Mouse (Mus musculus) left cerebral cortex, adult 8-10 months (tissue): Measurements from ENCODE around the gene Cd81. TPM values are rescaled to one million over a fixed set of nuclear protein-coding genes. Genes with fewer than 3 reads are reported as not detected.

Experiments used
- DNase-seq, 2 experiments: peaks; one replicate each; pipeline ENCODE4 v3.0.0; 2022; ENCODE audit warnings: low spot score in 2 of 2
- total RNA-seq, 4 experiments: library from RNA; stranded (reverse); gene quantifications; 2 replicates each; pipeline ENCODE4 v1.2.4; 2022

Gene Cd81
- total RNA-seq, 4 experiments from 2014 or later, result 406 to 526 (median 451) TPM

- no peak for DNase-seq
Observed at GRCm38 (mm10) chr7:143049331-143049730, 3.2 kb upstream of the Cd81 start.

DNA sequence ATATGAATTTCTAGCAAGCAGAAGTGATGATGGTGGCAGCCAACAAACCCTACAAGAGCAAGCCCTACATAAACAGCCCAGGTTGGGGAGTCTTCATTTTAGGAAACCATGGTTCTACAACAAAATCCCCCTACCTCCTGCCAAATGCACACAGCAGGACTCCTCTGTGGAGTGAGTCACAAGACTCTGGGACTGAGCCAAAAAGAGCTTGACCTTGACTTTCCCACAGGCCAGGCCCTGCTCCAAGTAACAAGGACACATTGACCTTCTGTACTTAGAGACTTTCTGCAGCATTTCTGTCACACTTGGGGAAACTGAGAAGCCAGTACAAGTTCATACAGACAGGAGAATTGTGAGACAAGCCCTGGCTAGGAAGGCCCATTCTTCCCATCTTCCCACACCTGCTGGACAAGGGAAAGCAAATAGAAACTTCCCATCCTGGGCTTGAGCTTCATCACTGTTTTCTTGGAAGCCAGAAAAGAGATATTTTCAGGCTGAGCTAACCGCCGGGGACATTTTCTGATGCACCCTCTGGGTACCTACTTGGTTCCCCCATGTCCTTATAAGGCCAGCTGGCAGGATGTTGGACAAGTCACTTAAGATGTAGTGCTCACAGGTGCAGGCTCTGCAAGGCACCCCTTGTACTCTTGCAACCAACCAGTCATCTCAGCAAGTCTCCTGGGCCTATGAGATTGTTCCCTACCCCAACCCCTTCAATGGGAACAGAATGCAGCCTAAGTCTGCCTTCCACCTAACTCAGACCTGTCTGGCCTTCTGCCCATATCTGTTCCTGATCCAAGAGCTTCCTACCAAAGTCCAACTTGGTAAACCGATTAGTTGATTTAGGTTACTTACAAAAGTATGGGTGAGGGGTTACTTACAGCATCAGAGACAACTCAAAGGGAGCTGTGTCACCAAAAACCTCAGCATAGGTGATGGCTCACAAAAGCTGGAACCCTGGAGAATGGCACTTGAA is 2.4 kb upstream of the Cd81 start:
- no peak for DNase-seq

DNA sequence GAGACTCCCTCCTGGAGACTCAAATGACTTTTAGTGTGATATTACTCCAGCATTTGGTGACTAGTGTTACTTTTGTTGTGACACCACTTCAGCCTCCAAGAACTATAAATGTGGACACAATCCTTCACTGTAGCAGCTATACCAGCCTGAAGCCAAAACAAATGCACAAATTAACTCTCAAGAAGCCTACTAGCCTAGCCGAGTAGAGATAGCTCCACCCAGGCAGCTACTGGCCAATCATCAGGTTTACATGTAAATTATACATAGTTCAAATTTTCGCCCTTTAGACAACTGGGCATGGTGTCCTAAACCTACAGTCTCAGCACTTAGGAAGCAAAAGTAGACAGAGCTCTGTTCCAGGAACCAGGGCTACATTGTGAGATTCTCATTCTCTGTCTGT is 1.2 kb upstream of the Cd81 start:
- DNase-seq, result no peak

- DNase-seq, result peak; percentile 45 to 57
Observed at GRCm38 (mm10) chr7:143053008-143053899, 715 bp downstream of the Cd81 start.

DNA sequence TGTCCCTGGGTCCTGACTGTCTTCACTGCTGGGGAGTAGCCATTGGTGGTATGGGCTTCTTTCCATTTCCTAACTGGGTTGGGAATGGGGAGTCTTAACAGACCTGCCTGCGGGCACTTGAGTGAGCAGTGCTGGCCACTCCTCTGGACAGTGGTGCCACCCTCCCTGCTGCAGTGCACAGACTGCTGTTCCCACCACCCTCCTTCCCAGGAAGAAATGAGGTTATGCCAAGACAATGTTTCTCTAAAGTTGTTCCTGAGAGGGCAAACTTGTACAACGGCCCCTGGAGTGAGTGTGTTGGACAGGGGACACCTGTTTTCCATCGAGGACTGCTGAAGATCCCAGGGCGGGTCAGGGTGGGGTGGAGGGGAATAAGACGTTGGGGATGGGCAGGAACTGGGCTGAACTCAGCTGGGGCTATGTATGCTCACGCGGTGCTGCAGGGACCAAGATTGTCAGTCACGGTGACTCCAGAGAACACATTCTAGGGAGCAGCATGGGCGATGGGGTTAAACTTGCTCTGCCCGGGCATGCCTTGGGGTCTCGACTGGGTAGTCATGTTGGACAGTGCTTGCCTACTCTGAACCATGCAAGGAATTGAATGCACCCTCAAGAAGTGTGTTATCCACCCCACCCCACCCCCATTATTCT is 1.5 kb downstream of the Cd81 start:
- DNase-seq, result no peak

GRCm38 (mm10) chr7:143054612-143054965 is 2.0 kb downstream of the Cd81 start:
- DNase-seq, result no peak

- no peak for DNase-seq
Observed at GRCm38 (mm10) chr7:143055001-143055400, 2.5 kb downstream of the Cd81 start.

DNA sequence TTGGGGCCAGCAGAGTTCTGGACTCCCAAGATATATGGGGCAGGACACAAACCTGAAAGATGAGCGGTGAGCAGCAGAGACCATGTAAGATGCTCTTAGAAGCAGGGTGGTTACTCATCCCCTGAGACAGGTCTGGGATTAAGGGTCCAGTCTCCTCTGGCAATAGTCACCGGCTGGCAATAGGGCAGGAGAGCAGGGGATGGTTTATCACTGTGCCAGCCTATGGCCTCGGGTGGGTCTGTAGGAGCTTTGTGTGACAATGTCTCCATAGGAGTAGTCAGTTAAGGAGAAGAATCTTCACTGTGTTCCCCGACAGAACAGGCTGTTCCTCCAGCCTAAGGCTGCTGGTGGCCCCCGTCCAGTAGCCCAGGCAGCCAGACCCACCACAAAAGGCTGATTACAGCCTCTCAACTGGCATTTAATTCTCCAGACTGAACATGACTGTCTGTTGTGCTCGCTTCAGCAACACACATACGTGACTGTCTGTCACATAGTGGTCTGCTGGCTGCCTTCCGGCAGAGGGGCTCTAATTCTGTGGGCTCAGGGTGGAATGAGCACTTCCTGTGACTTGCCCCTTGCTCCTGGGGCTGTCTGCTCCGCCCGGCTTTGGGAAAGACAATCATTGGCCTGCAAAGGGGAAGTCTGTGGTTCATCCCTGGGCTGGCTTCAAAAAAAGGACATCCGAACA is 3.1 kb downstream of the Cd81 start:
- DNase-seq, result no peak

DNA sequence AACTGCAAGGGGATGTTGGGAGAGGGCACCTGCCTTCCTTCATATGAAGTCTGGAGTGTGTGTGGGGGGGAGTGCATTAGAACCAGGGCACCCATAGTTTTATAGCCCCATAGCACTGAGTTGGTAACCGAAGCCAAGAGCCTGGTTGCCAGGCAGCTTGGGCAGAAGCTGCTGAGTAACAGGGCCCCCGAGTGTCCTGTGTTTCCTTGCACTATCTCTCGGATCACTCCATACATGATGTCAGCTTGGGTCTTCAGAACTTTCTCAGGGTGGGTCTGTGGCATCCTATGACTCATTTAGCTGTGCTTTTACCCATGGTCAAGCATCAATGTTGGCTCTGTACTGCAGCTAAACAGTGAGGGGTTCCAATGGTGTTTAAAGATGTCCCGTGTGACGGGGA is 4.5 kb downstream of the Cd81 start:
- no peak for DNase-seq

- DNase-seq, result no peak
Observed at GRCm38 (mm10) chr7:143057667-143058220, 5.2 kb downstream of the Cd81 start.

- no peak for DNase-seq
Observed at GRCm38 (mm10) chr7:143058221-143058697, 5.7 kb downstream of the Cd81 start.

DNA sequence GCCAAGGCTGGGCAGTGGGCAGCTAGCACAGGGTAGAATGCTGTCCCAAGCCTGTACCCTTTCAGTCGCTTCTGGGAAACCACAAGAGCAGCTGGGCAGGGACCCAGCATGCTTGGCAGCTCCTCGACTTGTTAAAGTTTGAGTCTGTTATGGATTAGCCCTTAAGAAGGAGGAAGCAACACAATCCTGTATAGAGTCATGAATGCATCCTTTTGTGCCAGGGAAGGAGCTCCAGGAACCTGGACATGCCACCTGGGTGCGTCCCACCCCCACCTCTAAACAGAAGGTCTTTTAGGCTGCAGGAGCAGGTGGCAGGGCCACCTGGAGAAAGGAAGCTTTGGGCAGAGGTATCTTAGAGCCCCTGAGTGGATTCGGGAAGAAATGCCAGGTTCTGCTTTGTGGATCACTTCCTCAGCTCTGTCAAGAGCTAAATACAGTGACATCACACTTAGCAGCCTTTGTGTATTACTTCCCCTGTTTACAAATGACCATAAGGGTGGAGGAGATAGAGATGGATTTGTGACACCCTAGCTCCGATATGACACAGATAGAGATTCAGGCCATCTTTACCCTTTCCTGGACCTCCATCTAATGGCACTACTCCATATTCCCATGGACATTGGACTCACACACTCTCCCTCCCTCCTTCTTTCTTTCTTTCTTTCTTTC is 6.8 kb downstream of the Cd81 start:
- DNase-seq, result no peak

DNA sequence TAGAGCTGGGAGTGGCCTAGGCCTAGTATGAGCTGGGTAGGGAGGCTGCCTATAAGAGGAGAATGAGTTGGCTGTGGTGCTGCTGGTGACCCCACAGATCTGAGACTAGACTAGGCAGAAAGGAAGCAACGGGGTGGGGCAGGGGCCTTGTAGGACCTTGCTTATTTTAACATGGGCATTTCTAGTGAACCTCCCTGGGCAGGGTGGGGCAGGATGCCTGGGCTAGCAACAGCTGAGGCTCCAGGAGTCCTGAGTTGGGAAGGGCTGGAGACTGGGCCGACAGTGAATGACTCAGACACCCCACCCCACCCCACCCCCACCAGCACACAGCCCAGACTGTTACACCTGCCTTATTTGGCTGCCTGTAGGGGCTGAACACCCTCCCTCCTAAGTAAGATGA is 10.2 kb downstream of the Cd81 start:
- DNase-seq, result no peak

GRCm38 (mm10) chr7:143064226-143064625 is 11.7 kb downstream of the Cd81 start:
- peak in 1 of 2 experiments; percentile 63 for DNase-seq

GRCm38 (mm10) chr7:143065692-143066091 is 13.2 kb downstream of the Cd81 start:
- no peak for DNase-seq

DNA sequence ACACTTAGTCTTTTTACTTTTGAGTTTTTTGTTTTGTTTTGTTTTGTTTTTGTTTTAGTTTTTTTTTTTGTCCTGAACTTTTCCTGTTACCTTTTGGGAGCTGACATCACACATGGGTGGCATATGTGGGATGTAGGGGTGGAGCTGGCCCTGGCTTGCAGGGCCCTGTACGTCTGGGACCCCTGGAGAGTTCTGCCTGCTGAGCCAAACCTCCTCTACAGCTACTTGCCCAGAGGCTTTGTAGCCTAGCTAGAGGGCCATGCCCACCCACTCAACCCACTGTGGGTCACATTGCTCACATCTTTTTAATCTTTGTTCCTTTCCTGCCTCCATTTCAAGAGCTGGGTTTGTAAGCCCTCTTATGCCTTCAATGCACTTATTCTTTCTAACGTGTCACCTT is 14.9 kb downstream of the Cd81 start:
- DNase-seq, result no peak

DNA sequence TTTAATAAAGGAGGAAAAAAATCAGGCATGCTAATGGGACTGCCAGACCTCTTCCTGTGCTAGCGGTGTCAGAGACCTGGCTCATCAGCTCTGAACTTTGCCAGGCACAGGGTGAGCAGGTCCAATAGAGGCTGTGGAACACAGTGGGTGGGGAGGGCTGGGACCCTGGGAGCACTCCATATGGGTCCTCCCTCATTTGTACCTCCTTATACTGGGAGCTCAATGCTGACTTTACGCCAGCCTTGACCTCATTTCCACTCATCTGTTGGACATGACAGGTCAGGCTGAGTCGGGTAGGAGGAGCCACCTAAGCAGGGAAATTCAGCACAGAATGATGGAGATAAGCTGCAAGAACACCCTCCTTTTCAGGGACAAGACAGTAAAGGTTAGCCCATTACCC is 15.4 kb downstream of the Cd81 start:
- DNase-seq, result no peak

DNA sequence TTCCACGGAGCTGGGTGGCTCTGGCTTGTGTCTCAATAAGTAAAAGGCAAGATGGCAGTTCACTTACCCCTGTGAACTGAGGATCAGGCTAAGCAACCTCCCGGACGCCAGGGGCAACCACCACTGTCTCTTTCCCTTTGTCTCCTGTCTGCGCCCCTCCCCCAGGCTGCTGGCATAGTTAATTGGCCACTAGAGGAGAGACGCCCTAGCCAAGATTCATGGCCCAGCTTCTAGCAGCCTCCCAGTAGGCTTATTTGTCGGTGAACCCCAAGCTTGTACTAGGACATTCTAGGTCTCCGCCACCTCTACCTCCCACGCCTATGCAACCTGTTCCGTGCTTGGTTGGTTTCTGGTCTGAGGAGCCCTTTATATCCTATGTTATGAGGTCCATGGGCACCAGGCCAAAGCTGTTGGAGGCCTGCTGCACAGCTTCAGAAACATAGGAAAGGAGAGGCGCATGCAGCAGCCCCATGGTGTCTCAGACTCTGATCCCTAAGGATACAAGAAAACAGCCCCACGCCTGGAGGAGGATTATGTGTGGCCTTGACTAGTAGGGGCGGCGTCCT is 15.9 kb downstream of the Cd81 start:
- DNase-seq, result no peak

GRCm38 (mm10) chr7:143068882-143069591 is 16.5 kb downstream of the Cd81 start, which contains the start of gene Tssc4:
Tssc4 (plus strand) TSS chr7:143069249.
- DNase-seq, result peak; percentile 93 to 100
